Mouse (Mus musculus): ENCODE data around the gene Trmt44. TPM values are rescaled to one million over a fixed set of nuclear protein-coding genes. Genes with fewer than 3 reads are reported as not detected.

Trmt44 gene
- total RNA-seq (2021): 1 to 10 TPM; 1.5 to 1.6 TPM
- long read RNA-seq, experiment 1, partial matches to known transcripts: 0 of 1 reads
- long read RNA-seq, experiment 1, other reads (novel, unspliced or antisense): 1 of 1 reads
- long read RNA-seq, experiment 2, partial matches to known transcripts: 0 of 1 reads
- long read RNA-seq, experiment 2, other reads (novel, unspliced or antisense): 1 of 1 reads

- no peak for TF ChIP-seq CTCF (IDR thresholded peaks at IDR 0.05)
- peak within 1 kb of the TSS; percentile 91 for H3K27ac ChIP-seq
- intact Hi-C loops (cut with DNase I): no loop called here
- peak within 1 kb of the TSS; percentile 81 for H3K4me3 ChIP-seq
- DNase-seq: peak; percentile 94
These were observed at the start of gene Trmt44 for GRCm38 (mm10) chr5:35574653-35575599. Trmt44 (minus strand) TSS chr5:35575070.

GRCm38 (mm10) chr5:35623831-35624230, 49.0 kb upstream of the Trmt44 start:
- DNase-seq: no peak
- no peak for TF ChIP-seq CTCF (IDR thresholded peaks at IDR 0.05)

DNA sequence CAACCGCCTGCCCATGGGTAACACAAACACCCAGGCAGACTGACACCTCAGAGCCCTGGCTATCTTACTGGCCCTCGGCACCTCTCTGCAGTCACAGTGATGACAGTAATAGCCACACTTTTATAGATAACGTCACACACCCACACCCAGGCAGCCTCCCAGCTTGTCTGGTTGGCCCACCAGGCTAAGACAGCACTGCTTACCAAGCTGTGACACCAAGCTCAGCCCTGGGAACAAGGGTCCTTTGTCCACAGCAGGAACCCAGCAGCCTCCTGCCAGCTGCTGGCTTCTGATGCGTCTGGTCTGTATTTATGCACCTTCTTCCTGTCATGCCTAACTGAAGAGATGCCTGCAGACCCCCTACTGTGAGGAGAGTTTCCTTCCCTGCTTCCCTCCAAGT, 46.2 kb upstream of the Trmt44 start:
- intact Hi-C loops (cut with DNase I): no loop called here
- H3K27ac ChIP-seq: no peak overlapping the region
- no peak for DNase-seq
- H3K4me3 ChIP-seq: no peak overlapping the region
- no peak for TF ChIP-seq CTCF (IDR thresholded peaks at IDR 0.05)

More at GRCm38 (mm10) chr5:35623831-35624230, 49.0 kb upstream of the Trmt44 start:
- Histone ChIP-seq H3K4me3 (no peak overlapping the region), H3K27ac (peak overlapping the region; percentile 59)
- intact Hi-C loops (cut with DNase I): no loop called here

- no peak for DNase-seq
- Histone ChIP-seq H3K4me3 (no peak overlapping the region), H3K27ac (peak overlapping the region; percentile 54)
- no peak for TF ChIP-seq CTCF (IDR thresholded peaks at IDR 0.05)
- intact Hi-C loops (cut with DNase I): no loop called here
These were observed 42.1 kb upstream of the Trmt44 start for GRCm38 (mm10) chr5:35616943-35617342.

DNA sequence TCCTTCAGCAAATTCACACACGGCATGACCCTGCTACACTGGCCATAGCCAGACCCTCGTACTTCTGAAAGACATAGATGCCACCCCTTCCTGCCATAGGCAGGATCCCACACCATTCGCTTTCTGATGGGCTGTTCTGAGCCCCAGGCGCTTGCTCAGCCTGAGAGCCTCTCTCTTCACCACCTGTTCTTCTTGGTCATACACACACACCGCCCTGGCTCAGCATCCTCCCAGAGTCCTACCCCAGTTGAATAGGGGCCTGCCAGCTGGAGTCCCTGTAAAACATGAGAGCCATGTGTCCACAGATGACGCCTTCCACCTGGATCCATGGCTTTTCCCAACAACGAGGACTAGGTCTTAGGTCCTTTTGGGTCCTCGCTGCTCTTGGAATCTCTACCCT, 37.9 kb upstream of the Trmt44 start:
- TF ChIP-seq CTCF (IDR thresholded peaks at IDR 0.05): no peak
- no peak overlapping the region for H3K27ac ChIP-seq
- intact Hi-C loops (cut with DNase I): loop anchor here (5.0 kb wide), 1 partner anchor 60 kb away; no protein-coding TSS in a partner anchor
- no peak overlapping the region for H3K4me3 ChIP-seq
- DNase-seq: no peak

- intact Hi-C loops (cut with DNase I): loop anchor here (5.0 kb wide), 1 partner anchor 60 kb away; no protein-coding TSS in a partner anchor
- TF ChIP-seq CTCF (IDR thresholded peaks at IDR 0.05): peak; percentile 10; the same call in 1 of the 2 replicates
- peak; percentile 53 for DNase-seq
These were observed 37.0 kb upstream of the Trmt44 start for GRCm38 (mm10) chr5:35611900-35612299.

DNA sequence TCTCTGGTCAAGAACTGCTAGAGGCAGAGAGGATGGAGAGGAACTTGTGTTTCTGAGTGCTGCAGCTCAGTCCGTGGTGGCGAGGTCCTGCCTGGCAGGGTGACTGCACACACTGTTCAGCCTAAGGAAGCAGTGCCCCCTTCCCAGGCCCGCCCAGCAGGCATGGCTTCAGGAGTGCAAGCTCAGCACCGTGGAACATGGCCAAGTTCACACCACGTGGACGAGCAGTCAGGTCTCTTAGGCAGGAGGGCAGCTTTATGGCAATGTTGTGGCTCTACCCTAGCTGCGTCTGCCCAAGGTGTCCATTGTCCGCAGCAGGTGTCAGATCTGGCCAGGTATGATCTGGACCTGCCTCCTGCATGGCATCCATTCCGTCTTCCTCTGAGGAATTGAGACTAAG, 36.3 kb upstream of the Trmt44 start:
- no peak for TF ChIP-seq CTCF (IDR thresholded peaks at IDR 0.05)
- H3K4me3 ChIP-seq: no peak overlapping the region
- peak; percentile 52 for DNase-seq
- intact Hi-C loops (cut with DNase I): loop anchor here (5.0 kb wide), 1 partner anchor 61 kb away; no protein-coding TSS in a partner anchor
- no peak overlapping the region for H3K27ac ChIP-seq

More at GRCm38 (mm10) chr5:35611900-35612299, 37.0 kb upstream of the Trmt44 start:
- Histone ChIP-seq H3K4me3 (no peak overlapping the region), H3K27ac (no peak overlapping the region)

DNA sequence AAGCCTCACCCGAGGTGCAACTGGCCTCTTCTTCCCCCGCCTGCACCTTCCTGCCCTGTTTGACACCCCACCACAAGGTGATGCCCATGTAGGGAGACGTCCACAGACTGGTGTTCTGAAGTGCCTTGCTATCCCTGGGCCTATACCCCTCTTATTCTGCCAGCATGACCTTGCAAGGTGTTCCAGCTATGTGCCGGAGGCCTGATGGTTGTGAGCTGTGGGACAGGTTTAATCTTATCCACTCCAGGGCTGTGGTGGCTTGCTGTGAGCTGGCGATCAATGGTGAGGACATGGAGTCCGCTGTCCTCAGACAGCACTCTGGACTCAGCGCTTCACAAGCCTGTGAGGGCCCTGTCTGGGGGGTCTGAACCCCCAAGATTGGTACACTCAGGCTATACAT, 35.5 kb upstream of the Trmt44 start:
- no peak for TF ChIP-seq CTCF (IDR thresholded peaks at IDR 0.05)
- intact Hi-C loops (cut with DNase I): loop anchor here (5.0 kb wide), 1 partner anchor 62 kb away; no protein-coding TSS in a partner anchor
- DNase-seq: no peak
- peak overlapping the region; percentile 74 for H3K27ac ChIP-seq
- no peak overlapping the region for H3K4me3 ChIP-seq

DNA sequence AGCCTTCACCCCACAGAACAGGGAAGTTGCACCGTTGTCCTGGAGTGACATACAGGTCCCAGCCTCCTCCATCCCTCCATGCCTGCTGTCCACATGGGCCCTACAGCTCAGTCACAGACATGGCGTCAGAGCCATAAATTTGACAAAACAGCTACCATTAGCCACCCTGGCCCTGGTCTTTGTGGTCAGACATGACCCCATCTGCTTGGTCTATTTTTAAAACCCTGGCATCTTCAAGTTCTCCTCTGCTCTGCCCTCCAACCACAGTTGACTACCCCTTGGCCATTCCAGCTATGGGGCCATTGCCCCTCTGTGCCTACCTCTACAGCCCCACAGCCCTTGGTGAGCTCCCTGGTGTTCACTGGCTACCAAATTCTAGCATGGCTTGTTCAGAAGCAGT, 35.1 kb upstream of the Trmt44 start:
- peak overlapping the region; percentile 74 for H3K27ac ChIP-seq
- intact Hi-C loops (cut with DNase I): loop anchor here (5.0 kb wide), 1 partner anchor 62 kb away; no protein-coding TSS in a partner anchor
- no peak for TF ChIP-seq CTCF (IDR thresholded peaks at IDR 0.05)

GRCm38 (mm10) chr5:35609381-35609780, 34.5 kb upstream of the Trmt44 start:
- Histone ChIP-seq H3K27ac (peak overlapping the region; percentile 74), H3K4me3 (no peak overlapping the region)
- no peak for TF ChIP-seq CTCF (IDR thresholded peaks at IDR 0.05)
- peak; percentile 89 for DNase-seq
- intact Hi-C loops (cut with DNase I): no loop called here

More for the DNA sequence above, 35.1 kb upstream of the Trmt44 start:
- no peak for DNase-seq
- H3K4me3 ChIP-seq: no peak overlapping the region

- intact Hi-C loops (cut with DNase I): no loop called here
- Histone ChIP-seq H3K27ac (peak overlapping the region; percentile 74), H3K4me3 (no peak overlapping the region)
- no peak for DNase-seq
- TF ChIP-seq CTCF (IDR thresholded peaks at IDR 0.05): no peak
These were observed 33.7 kb upstream of the Trmt44 start for GRCm38 (mm10) chr5:35608559-35608958.

DNA sequence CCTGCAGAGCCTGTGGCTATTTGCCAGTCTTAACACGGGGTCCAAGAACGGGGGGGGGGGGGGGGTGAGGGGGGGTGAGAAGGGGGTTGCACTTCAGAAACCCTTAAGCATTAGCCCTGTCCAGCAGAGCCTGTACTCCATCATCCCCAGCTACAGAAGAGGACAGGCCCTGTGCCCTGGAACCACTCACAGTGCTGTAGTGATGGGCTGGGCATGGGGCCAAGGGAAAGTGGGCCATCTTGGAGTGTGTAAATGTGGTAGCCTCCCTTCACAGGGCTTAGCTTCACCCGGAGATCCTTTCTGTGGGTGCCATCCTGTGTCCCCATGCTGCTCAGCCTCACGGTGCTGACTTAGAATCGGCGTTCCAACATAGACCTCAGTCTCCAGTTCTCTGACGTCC, 32.9 kb upstream of the Trmt44 start:
- TF ChIP-seq CTCF (IDR thresholded peaks at IDR 0.05): no peak
- H3K4me3 ChIP-seq: no peak overlapping the region
- DNase-seq: peak; percentile 49
- intact Hi-C loops (cut with DNase I): no loop called here
- peak overlapping the region; percentile 74; the same call in 1 of the 2 replicates for H3K27ac ChIP-seq

DNA sequence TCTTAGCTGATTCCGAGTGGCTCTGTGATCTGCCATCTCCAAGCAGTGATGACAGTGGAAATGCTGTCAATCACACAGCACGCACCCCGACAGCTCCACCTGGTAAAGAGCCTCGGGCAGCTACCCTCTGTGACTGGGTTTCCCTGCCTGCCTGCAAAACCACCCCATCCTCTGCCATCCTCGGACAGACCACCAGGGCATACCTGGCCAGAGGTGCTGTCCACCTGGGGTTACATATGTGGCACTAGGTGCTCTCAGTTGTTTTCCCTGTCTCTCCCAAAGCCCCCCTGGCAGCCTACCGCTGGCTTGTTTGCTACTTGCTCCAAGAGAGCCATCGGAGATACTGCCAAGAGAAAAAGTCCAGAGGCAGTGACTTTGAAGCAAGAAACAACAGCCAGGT, 31.9 kb upstream of the Trmt44 start:
- no peak for DNase-seq
- no peak for TF ChIP-seq CTCF (IDR thresholded peaks at IDR 0.05)
- H3K27ac ChIP-seq: no peak overlapping the region
- H3K4me3 ChIP-seq: no peak overlapping the region
- intact Hi-C loops (cut with DNase I): no loop called here
